Mouse (Mus musculus): ENCODE data around the gene Ttc28.

DNA sequence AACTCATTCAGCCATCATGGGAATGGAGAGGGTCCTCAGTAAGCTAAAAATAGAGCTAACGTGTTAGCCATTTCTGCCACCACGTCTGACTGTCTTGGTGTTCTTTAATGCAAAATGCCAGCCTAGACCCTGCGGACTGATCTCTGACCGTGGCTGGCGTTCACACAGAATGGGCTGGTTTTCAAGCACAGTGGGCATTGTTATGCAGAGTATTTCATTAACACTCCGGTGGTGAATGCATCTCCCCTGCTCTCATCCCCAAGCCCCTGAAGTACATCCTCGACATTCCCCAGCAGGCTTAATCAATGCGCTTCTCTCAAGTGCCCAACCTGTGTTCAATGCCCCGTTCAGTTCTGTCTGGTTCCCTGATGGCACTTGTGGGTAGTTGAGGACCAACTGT is 290.8 kb downstream of the Ttc28 start:
- TF ChIP-seq CTCF (IDR thresholded peaks at IDR 0.05; ENCODE audit: low read depth) (no peak), EP300 (IDR thresholded peaks at IDR 0.05; ENCODE audit: low read depth) (no peak)
